Mouse (Mus musculus) cortical plate, adult 2 months (tissue): ENCODE results near the gene Bptf.

Experiments used
- CTCF ChIP-seq: fragments of 200-500 bp; IDR thresholded peaks from 2 replicates; pipeline ENCODE4 v1.5.1; 2011; ENCODE audit warnings: mild to moderate bottlenecking, control low read depth, low read length; ENCODE audit not compliant: insufficient read depth; ENCODE audit errors: extremely low read depth
- POLR2A ChIP-seq: fragments of 200-500 bp; IDR thresholded peaks from 2 replicates; pipeline ENCODE4 v1.6.1; 2011; ENCODE audit warnings: mild to moderate bottlenecking, low read length, control low read depth; ENCODE audit not compliant: insufficient read depth; ENCODE audit errors: extremely low read depth

DNA sequence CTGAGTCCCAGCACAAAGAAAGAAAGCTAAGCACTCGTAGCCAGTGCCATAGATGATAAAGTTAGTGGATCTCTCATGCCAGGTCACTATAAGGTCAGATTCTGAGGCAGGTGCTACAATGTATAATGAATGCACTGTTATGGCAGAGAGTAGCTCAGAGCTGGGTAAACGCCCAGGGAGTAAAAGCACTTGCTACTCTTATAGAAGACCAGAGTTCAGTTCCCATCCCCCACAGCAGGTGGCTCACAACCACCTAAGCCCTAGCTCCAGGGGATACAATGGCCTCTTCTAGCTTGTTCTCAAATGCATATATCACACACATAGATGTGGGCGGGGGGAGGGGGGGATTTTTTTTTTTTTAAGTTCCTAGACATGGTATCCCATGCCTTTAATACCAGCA lies 3.8 kb upstream of the Bptf start:
- TF ChIP-seq POLR2A = no peak
- no peak for TF ChIP-seq CTCF
